Mouse (Mus musculus) hindbrain, embryonic 10.5 days (tissue): ENCODE results near the gene Ccdc137. TPM values are rescaled to one million over a fixed set of nuclear protein-coding genes. Genes with fewer than 3 reads are reported as not detected.

Experiments used
- DNase-seq: peaks from one replicate; pipeline ENCODE4 v3.0.0-alpha.2; 2017; ENCODE audit warnings: low spot score
- H3K27ac ChIP-seq: fragments of 300-500 bp; sonication (generic); 2 replicates; pipeline ENCODE4 v1.5.1; 2016; ENCODE audit warnings: mild to moderate bottlenecking, moderate library complexity
- H3K27me3 ChIP-seq: fragments of 300-500 bp; sonication (generic); 2 replicates; pipeline ENCODE4 v1.6.1; 2016; ENCODE audit warnings: mild to moderate bottlenecking; ENCODE audit not compliant: poor library complexity, insufficient read depth, severe bottlenecking
- H3K36me3 ChIP-seq: fragments of 300-500 bp; sonication (generic); 2 replicates; pipeline ENCODE4 v1.6.1; 2016; ENCODE audit warnings: mild to moderate bottlenecking, moderate library complexity
- H3K4me1 ChIP-seq: fragments of 300-500 bp; sonication (generic); replicated peaks from 2 replicates; pipeline ENCODE4 v1.6.1; 2016; ENCODE audit warnings: mild to moderate bottlenecking
- H3K4me3 ChIP-seq: fragments of 300-500 bp; sonication (generic); 2 replicates; pipeline ENCODE4 v1.5.1; 2016; ENCODE audit warnings: mild to moderate bottlenecking, moderate library complexity
- H3K9me3 ChIP-seq: fragments of 300-500 bp; sonication (generic); 2 replicates; pipeline ENCODE4 v1.6.1; 2016; ENCODE audit warnings: mild to moderate bottlenecking, moderate library complexity
- WGBS: fragments of 180-500 bp; shearing (Covaris S2); methylation state at CpG from one replicate; pipeline ENCODE4 v1.1.7; 2016; 5-methylcytosine and 5-hydroxymethylcytosine counted together
- polyA plus RNA-seq: library from polyadenylated mRNA; unstranded; fragments of >200 nt; fragmentation: Nextera tagmentation; extraction: Ambion mirVana; gene quantifications from 2 replicates; pipeline ENCODE4 v1.2.1, GENCODE M21; 2016

Gene Ccdc137
- polyA plus RNA-seq, 1 experiment from 2014 or later, result 34.4 TPM

DNA sequence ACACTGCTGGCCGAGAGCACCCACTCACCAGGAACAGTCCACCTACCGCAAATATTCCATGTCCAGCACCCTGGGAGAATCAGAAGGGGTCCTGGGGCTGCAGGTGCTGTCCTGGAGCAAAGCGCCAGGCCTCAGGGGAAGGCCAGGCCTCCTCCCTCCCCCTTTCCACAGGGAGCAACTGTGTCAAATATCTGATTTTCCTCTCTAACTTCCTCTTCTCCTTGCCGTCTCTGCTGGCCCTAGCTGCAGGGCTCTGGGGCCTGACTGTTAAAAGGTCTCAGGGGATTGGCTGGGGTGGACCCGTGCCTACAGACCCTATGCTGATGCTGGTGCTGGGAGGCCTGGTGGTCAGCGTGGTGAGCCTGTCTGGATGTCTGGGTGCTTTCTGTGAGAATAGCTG lies 13.8 kb upstream of the Ccdc137 start:
- Histone ChIP-seq H3K4me1 (peaks cover 11% of the 10 kb centered on the region; the same call in 1 of the 2 replicates), H3K36me3 (no peaks in the 10 kb centered on the region), H3K27ac (no peak overlapping the region), H3K27me3 (no peaks in the 10 kb centered on the region), H3K4me3 (no peak overlapping the region), H3K9me3 (no peaks in the 10 kb centered on the region)
- no peak for DNase-seq
- WGBS, result 75% methylated on average over 6 of the region's 6 CpGs

- Histone ChIP-seq H3K27ac (no peak overlapping the region), H3K4me1 (peaks cover 11% of the 10 kb centered on the region; the same call in 1 of the 2 replicates), H3K36me3 (no peaks in the 10 kb centered on the region), H3K9me3 (no peaks in the 10 kb centered on the region), H3K4me3 (no peak overlapping the region), H3K27me3 (no peaks in the 10 kb centered on the region)
- DNase-seq, result no peak
- 82% methylated on average over 3 of the region's 3 CpGs for WGBS
These were observed 12.4 kb upstream of the Ccdc137 start for GRCm38 (mm10) chr11:120445475-120445874.

DNA sequence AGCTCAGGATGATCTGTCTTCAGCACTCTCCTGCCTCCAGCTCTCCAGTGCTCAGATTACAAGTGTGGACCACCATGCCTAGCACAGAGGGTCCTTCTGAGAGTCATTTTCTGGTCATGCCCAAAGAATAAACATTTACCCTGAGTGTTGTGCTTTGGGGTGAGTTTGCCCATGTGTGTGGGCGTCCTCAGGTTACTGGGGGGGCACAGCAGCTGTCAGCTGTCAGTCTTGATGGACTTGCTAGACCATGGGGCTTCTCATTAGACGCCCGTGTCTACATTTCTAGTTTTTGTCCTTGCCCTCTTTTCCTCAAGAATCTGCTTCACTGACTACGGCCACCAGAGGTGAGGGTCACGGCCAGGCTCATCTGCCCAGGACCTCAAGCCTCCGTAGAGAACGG lies 10.7 kb upstream of the Ccdc137 start:
- H3K4me1 ChIP-seq, result peaks cover 11% of the 10 kb centered on the region
- H3K27me3 ChIP-seq, result no peaks in the 10 kb centered on the region
- H3K27ac ChIP-seq, result no peak overlapping the region
- WGBS, result 79% methylated on average over 7 of the region's 7 CpGs
- no peaks in the 10 kb centered on the region for H3K9me3 ChIP-seq
- H3K4me3 ChIP-seq, result no peak overlapping the region
- no peak for DNase-seq
- no peaks in the 10 kb centered on the region for H3K36me3 ChIP-seq

DNA sequence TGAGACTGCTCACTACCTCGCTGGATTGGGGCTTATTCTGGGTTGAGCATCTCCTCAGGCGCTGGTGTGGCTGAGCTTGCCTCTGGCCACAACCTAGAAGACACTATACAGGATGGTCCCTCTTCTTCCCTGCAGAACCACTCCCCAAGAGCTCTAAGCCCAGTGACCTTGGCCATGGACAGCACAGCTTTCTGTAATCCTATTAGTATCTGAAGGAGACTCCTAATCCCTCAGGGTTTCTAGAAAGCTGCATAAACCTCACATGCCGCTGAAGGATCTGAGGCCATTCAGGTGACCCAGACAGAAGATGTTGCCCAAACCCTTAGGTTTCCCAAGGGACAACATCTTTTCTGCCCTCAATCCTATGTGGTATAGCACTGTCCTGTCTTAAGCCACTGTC lies 5.7 kb upstream of the Ccdc137 start:
- peaks cover 10% of the 10 kb centered on the region; the same call in 1 of the 2 replicates for H3K36me3 ChIP-seq
- WGBS, result 68% methylated on average over 3 of the region's 3 CpGs
- peaks cover 18% of the 10 kb centered on the region for H3K4me1 ChIP-seq

DNA sequence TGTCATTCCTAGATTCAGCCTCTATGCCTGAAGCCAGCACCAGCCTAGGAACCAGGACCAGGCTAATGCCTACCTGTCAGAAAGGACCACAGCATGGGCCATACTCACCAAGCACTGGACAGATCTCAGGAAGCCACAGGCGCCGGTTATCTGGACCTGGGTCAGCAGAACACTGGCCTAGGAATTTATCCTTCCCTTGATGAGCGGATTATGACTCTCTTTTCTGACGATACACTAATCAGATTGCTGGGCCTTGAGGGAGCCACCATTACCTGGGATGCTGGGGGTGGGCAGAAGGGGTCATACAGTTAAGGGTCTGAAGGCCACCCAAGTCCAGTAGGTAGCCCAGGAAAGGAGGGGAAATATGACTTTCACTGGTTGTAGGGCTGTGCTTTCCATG lies 4.6 kb upstream of the Ccdc137 start, which contains the start of gene Pde6g:
Gene Pde6g, minus strand, starts transcription at position 195 of the 400 bp plus-strand sequence.
- Histone ChIP-seq H3K27ac (no peak within 1 kb of the TSS), H3K9me3 (no peaks in the 10 kb centered on the region), H3K36me3 (peaks cover 10% of the 10 kb centered on the region; the same call in 1 of the 2 replicates), H3K4me1 (peaks cover 22% of the 10 kb centered on the region), H3K27me3 (no peaks in the 10 kb centered on the region), H3K4me3 (no peak within 1 kb of the TSS)
- DNase-seq, result no peak
- WGBS, result 89% methylated on average over 4 of the region's 4 CpGs

More for the DNA sequence above, 5.7 kb upstream of the Ccdc137 start:
- Histone ChIP-seq H3K27me3 (no peaks in the 10 kb centered on the region), H3K9me3 (no peaks in the 10 kb centered on the region), H3K27ac (no peak overlapping the region), H3K4me3 (no peak overlapping the region)
- DNase-seq, result no peak

GRCm38 (mm10) chr11:120454965-120455364 lies 3.0 kb upstream of the Ccdc137 start:
- no peak overlapping the region for H3K27ac ChIP-seq
- H3K4me1 ChIP-seq, result peaks cover 29% of the 10 kb centered on the region
- DNase-seq, result no peak
- no peak overlapping the region for H3K4me3 ChIP-seq
- peaks cover 19% of the 10 kb centered on the region for H3K36me3 ChIP-seq
- 90% methylated on average over 4 of the region's 4 CpGs for WGBS
- no peaks in the 10 kb centered on the region for H3K9me3 ChIP-seq
- H3K27me3 ChIP-seq, result no peaks in the 10 kb centered on the region

GRCm38 (mm10) chr11:120455413-120455812 lies 2.5 kb upstream of the Ccdc137 start:
- Histone ChIP-seq H3K27ac (no peak overlapping the region), H3K27me3 (no peaks in the 10 kb centered on the region), H3K4me1 (peaks cover 29% of the 10 kb centered on the region), H3K9me3 (no peaks in the 10 kb centered on the region), H3K4me3 (no peak overlapping the region), H3K36me3 (peaks cover 23% of the 10 kb centered on the region)
- no peak for DNase-seq
- 94% methylated on average over 7 of the region's 7 CpGs for WGBS

GRCm38 (mm10) chr11:120457370-120457769 lies 545 bp upstream of the Ccdc137 start:
- Histone ChIP-seq H3K27ac (peak overlapping the region; percentile 96), H3K9me3 (no peaks in the 10 kb centered on the region), H3K36me3 (peaks cover 41% of the 10 kb centered on the region), H3K4me3 (peak overlapping the region; percentile 88), H3K27me3 (no peaks in the 10 kb centered on the region), H3K4me1 (peaks cover 29% of the 10 kb centered on the region)
- WGBS, result 40% methylated on average over 14 of the region's 14 CpGs
- DNase-seq, result no peak

DNA sequence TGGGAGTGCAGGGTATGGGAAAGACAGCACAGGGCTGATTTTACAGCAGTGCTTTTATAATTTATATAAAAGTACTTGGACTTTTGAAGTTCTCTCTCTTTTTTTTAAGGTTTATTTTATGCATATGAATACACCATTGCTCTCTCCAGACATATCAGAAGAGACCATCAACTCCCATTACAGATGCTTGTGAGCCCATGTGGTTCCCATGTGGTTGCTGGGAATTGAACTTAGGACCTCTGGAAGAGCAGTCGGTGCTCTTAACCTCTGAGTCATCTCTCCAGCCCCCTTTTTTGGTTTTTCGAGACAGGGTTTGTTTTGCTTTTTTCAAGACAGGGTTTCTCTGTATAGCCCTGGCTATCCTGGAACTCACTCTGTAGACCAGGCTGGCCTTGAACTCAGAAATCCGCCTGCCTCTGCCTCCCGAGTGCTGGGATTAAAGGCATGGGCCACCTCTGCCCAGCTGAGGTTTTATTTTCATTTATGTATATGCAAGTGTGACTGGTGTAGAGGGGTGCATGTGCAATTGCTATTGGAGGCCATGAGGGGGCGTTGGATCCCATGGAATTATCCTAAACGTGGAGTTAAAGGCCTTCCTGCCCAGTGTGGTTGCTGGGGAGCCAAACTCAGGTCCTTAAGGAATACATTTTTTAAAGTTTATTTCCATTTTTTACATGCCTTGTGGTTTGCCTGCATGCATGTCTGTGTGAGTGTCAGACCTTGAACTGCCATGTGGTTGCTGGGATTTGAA lies 1.1 kb downstream of the Ccdc137 start:
- no peaks in the 10 kb centered on the region for H3K9me3 ChIP-seq
- WGBS, result 72% methylated on average over 6 of the region's 6 CpGs
- peaks cover 58% of the 10 kb centered on the region for H3K36me3 ChIP-seq
- DNase-seq, result no peak
- no peaks in the 10 kb centered on the region for H3K27me3 ChIP-seq
- H3K27ac ChIP-seq, result peak overlapping the region; percentile 96; the same call in 1 of the 2 replicates
- peak overlapping the region; percentile 88 for H3K4me3 ChIP-seq
- peaks cover 29% of the 10 kb centered on the region for H3K4me1 ChIP-seq

GRCm38 (mm10) chr11:120463536-120463935 lies 5.6 kb downstream of the Ccdc137 start:
- no peak overlapping the region for H3K27ac ChIP-seq
- H3K27me3 ChIP-seq, result no peaks in the 10 kb centered on the region
- H3K4me1 ChIP-seq, result peaks cover 32% of the 10 kb centered on the region
- no peaks in the 10 kb centered on the region for H3K9me3 ChIP-seq
- H3K36me3 ChIP-seq, result peaks cover 67% of the 10 kb centered on the region
- no peak overlapping the region for H3K4me3 ChIP-seq
- 90% methylated on average over 2 of the region's 2 CpGs for WGBS
- no peak for DNase-seq

GRCm38 (mm10) chr11:120464365-120464764 lies 6.5 kb downstream of the Ccdc137 start:
- Histone ChIP-seq H3K9me3 (no peaks in the 10 kb centered on the region), H3K36me3 (peaks cover 68% of the 10 kb centered on the region), H3K4me3 (no peak overlapping the region), H3K27me3 (no peaks in the 10 kb centered on the region), H3K4me1 (peaks cover 27% of the 10 kb centered on the region), H3K27ac (no peak overlapping the region)
- DNase-seq, result no peak
- WGBS, result 88% methylated on average over 5 of the region's 5 CpGs

- no peaks in the 10 kb centered on the region for H3K27me3 ChIP-seq
- peak overlapping the region; percentile 94 for H3K4me3 ChIP-seq
- peaks cover 69% of the 10 kb centered on the region for H3K36me3 ChIP-seq
- 91% methylated on average over 4 of the region's 4 CpGs for WGBS
- no peak for DNase-seq
- no peak overlapping the region for H3K27ac ChIP-seq
- H3K9me3 ChIP-seq, result no peaks in the 10 kb centered on the region
- peaks cover 26% of the 10 kb centered on the region for H3K4me1 ChIP-seq
These were observed 7.6 kb downstream of the Ccdc137 start for GRCm38 (mm10) chr11:120465521-120465920.

DNA sequence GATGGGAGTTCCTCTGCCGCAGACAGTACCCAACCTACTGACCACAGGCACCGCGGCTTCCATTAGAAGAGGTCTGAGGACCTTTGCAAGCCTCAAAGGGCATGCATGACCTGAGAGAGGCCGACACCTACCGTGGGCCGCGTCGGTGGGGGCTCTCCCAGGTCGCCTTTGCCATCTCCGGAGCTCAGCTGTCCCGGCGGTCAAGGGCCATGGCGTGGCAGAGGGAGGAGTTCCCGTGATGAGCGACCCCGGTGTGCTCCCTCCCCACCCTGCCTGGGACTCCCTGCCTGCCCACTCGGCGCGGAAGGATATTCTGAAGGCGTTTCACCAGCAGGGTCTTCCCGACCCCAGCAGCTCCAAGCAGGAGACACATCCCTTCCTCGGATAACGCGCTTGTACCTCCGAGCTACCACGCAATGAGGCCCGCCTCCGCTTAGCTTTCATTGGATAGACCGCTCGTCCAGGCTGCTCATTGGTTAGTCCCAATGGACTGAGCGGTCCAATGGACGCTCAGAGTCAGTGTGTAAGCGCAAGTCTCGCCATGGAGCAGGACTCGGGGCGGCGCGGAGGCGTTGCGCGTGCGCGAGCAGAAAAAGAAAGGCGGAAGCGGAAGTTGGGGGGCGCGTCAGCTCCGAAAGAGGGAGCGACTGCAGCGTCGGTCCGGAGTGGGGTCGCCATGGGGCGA lies 9.3 kb downstream of the Ccdc137 start, which contains the start of gene Arl16:
Gene Arl16, minus strand, starts transcription at position 557 of the 685 bp plus-strand sequence.
- DNase-seq, result peak; percentile 99
- under 1% methylated on average over 54 of the region's 54 CpGs for WGBS

More for the DNA sequence above, 9.3 kb downstream of the Ccdc137 start, which contains the start of gene Arl16:
- Histone ChIP-seq H3K36me3 (peaks cover 69% of the 10 kb centered on the region), H3K4me3 (peak within 1 kb of the TSS; percentile 94), H3K27ac (peak within 1 kb of the TSS; percentile 90), H3K4me1 (peaks cover 26% of the 10 kb centered on the region), H3K9me3 (no peaks in the 10 kb centered on the region), H3K27me3 (no peaks in the 10 kb centered on the region)
